Mouse (Mus musculus): ENCODE results near the gene Zc4h2. TPM values are rescaled to one million over a fixed set of nuclear protein-coding genes. Genes with fewer than 3 reads are reported as not detected.
A peak's percentile ranks its signal among the peaks of the same experiment; 100 is the strongest.

Zc4h2 gene
- 1 to 10 TPM in 1 of 2 experiments, under 1 TPM in 1; 0.84 to 1.7 TPM for total RNA-seq (2021)

- intact Hi-C loops (cut with DNase I) = loop anchor here (10.0 kb wide), 1 partner anchor 213 kb away; the partner anchor contains the start of gene Amer1
- DNase-seq (ENCODE audit: low spot score) = peak; percentile 59
These were observed at the start of gene Zc4h2 for GRCm38 (mm10) chrX:95657804-95658599. Gene Zc4h2 (minus strand): TSS chrX:95658509.

- intact Hi-C loops (cut with DNase I) = no loop called here
- DNase-seq (ENCODE audit: low spot score) = no peak
These were observed 28.8 kb upstream of the Zc4h2 start for GRCm38 (mm10) chrX:95687119-95687518.

- DNase-seq (ENCODE audit: low spot score) = no peak
- intact Hi-C loops (cut with DNase I) = no loop called here
These were observed 23.9 kb upstream of the Zc4h2 start for GRCm38 (mm10) chrX:95682206-95682605.

GRCm38 (mm10) chrX:95658600-95659084, 333 bp upstream of the Zc4h2 start:
- intact Hi-C loops (cut with DNase I) = loop anchor here (10.0 kb wide), 1 partner anchor 214 kb away; the partner anchor contains the start of gene Amer1
- no peak for DNase-seq (ENCODE audit: low spot score)

DNA sequence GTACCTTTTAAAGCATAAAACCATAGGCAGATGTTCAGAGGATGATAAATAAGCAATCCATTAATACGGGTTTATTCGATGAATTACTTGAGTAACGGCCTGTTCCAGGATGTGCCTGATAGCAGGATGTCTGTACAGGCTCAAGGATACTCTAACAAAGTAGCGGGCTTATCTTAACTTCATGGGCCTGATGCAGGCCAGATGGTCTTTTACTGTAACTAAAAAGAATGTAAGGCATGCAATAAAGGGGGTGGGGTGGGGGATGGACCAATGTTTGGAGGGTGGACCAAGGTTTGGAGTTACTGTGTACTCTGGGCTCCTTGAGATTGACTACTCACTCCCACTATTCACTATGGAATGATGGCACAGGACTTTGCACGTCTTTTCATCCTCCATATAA, 57.7 kb downstream of the Zc4h2 start:
- no peak for DNase-seq (ENCODE audit: low spot score)
- intact Hi-C loops (cut with DNase I) = no loop called here

Other genes with a start within 250 kb of the Zc4h2 start
- 1 to 10 TPM; 5.3 to 5.9 TPM for gene Amer1, start 213.6 kb downstream of the Zc4h2 start, total RNA-seq (2021)
- gene Asb12, start 100.5 kb downstream of the Zc4h2 start, total RNA-seq (2021) = 10 to 100 TPM; 15.4 to 15.5 TPM
- gene Pfn5, start 100.4 kb downstream of the Zc4h2 start, total RNA-seq (2021) = not detected
- under 1 TPM; 0.47 to 0.92 TPM for gene Zc3h12b, start 53.2 kb upstream of the Zc4h2 start, total RNA-seq (2021)

Measured in heart, postnatal 25 days (tissue).